Mouse (Mus musculus): Measurements from ENCODE around the gene Creb3l1. TPM values are rescaled to one million over a fixed set of nuclear protein-coding genes. Genes with fewer than 3 reads are reported as not detected.

Creb3l1 gene
- total RNA-seq, 2 experiments from 2014 or later = 8.0 to 8.5 TPM

- intact Hi-C loops (cut with DNase I) = no loop called here
- peak; percentile 57 to 65 for DNase-seq
Measured at GRCm38 (mm10) chr2:91950275-91951085, 73.8 kb downstream of the Creb3l1 start.

GRCm38 (mm10) chr2:91949411-91950274 is 74.7 kb downstream of the Creb3l1 start:
- peak; percentile 67 to 77 for DNase-seq
- intact Hi-C loops (cut with DNase I) = no loop called here

- intact Hi-C loops (cut with DNase I) = no loop called here
- no peak for DNase-seq
Measured at GRCm38 (mm10) chr2:91948792-91949241, 75.5 kb downstream of the Creb3l1 start.

- intact Hi-C loops (cut with DNase I) = no loop called here
- no peak for DNase-seq
Measured at GRCm38 (mm10) chr2:91948151-91948509, 76.2 kb downstream of the Creb3l1 start.

- intact Hi-C loops (cut with DNase I) = no loop called here
- DNase-seq = no peak
Measured at GRCm38 (mm10) chr2:91947397-91948150, 76.7 kb downstream of the Creb3l1 start.

- intact Hi-C loops (cut with DNase I) = loop anchor here (1.0 kb wide), 1 partner anchor 15 kb away; no protein-coding TSS in a partner anchor
- DNase-seq = peak; percentile 62 to 68
Measured at GRCm38 (mm10) chr2:91946836-91947235, 77.5 kb downstream of the Creb3l1 start.

GRCm38 (mm10) chr2:91945483-91945882 is 78.8 kb downstream of the Creb3l1 start, which contains the start of gene Gm9821:
TSS of gene Gm9821 (plus strand) at chr2:91945703.
- no peak for DNase-seq
- intact Hi-C loops (cut with DNase I) = loop anchor here (2.0 kb wide), 2 partner anchors 13 to 41 kb away; no protein-coding TSS in a partner anchor

GRCm38 (mm10) chr2:91944170-91944950 is 79.9 kb downstream of the Creb3l1 start:
- intact Hi-C loops (cut with DNase I) = loop anchor here (2.0 to 5.0 kb wide), 3 partner anchors 14 to 113 kb away; no protein-coding TSS in a partner anchor
- peak; percentile 83 to 87 for DNase-seq

GRCm38 (mm10) chr2:91942356-91942755 is 81.9 kb downstream of the Creb3l1 start:
- intact Hi-C loops (cut with DNase I) = loop anchor here (5.0 kb wide), 1 partner anchor 115 kb away; no protein-coding TSS in a partner anchor
- DNase-seq = no peak

- intact Hi-C loops (cut with DNase I) = loop anchor here (10.0 kb wide), 1 partner anchor 495 kb away; the partner anchor contains the start of gene Cry2
- no peak for DNase-seq
Measured at GRCm38 (mm10) chr2:91939303-91939935, 84.9 kb downstream of the Creb3l1 start.

- intact Hi-C loops (cut with DNase I) = loop anchor here (10.0 kb wide), 1 partner anchor 499 kb away; the partner anchor contains the start of gene Cry2
- no peak for DNase-seq
Measured at GRCm38 (mm10) chr2:91936154-91936553, 88.1 kb downstream of the Creb3l1 start.

GRCm38 (mm10) chr2:91934826-91935525 is 89.3 kb downstream of the Creb3l1 start:
- DNase-seq = no peak
- intact Hi-C loops (cut with DNase I) = loop anchor here (10.0 kb wide), 1 partner anchor 500 kb away; the partner anchor contains the start of gene Cry2

GRCm38 (mm10) chr2:91934016-91934415 is 90.3 kb downstream of the Creb3l1 start:
- intact Hi-C loops (cut with DNase I) = loop anchor here (10.0 kb wide), 1 partner anchor 501 kb away; the partner anchor contains the start of gene Cry2
- DNase-seq = no peak

GRCm38 (mm10) chr2:91933471-91933870 is 90.8 kb downstream of the Creb3l1 start:
- DNase-seq = no peak
- intact Hi-C loops (cut with DNase I) = loop anchor here (10.0 kb wide), 1 partner anchor 501 kb away; the partner anchor contains the start of gene Cry2

GRCm38 (mm10) chr2:91932737-91933350 is 91.5 kb downstream of the Creb3l1 start:
- DNase-seq = no peak
- intact Hi-C loops (cut with DNase I) = loop anchor here (10.0 kb wide), 1 partner anchor 502 kb away; the partner anchor contains the start of gene Cry2
